Mouse (Mus musculus): Measurements from ENCODE around the gene Tspan32.

Tspan32 gene

DNA sequence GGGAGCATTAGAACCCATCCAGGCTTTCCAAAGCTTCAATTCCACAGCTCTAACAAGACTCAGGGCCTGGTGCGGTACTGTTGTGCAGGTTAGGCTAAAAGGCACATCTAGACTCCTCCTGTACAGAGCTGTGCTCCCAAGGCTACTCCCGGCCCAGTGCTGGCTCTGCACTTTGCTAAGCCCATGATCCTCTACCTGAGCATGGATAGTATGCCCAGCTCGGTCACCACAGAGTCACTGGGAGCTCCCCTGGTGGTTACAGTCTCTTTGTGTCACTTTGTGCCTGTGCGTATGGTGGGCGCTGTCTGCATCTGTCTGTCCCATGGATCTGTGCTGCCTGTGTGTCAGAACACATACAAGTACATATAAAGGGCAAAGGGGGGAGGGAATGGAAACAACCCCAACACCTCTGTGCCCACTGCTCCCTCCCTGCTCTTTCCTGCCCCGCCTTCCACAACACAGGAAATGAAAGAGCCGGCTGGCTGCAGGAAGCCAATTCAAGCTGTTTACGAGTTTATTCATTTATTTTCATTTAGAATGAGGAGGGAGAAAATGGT is 3.6 kb downstream of the Tspan32 start:
- peak; percentile 13 for DNase-seq

DNA sequence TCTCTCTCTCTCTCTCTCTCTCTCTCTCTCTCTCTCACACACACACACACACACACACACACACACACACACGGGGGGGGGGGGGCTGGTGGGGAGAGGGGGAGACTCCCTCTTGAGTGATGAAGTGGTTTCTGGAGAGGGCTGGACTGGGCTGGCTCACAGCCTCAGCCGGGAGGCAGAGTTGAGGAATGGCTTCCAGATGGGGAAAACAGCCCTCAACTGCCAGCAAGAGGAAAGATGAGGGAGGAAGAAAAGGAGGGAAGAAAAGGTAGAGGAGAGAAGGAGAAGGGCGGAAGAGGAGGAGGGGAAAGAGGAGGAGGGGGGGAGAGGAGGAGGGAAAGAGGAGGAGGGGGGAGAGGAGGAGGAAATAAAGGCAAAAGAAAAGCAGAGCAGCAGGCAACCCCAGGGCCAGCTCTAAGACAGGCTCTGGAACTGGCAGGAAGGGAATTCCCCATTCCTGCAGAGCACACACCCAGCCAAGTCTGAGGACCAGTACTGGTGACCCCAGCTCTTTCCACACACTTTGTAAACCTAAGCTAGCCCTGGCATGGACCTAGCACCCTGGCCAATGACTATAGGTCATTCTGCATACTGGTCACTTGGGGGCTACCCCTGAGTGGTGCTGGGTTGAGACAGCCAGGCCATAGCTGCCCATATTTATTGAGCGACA is 4.3 kb downstream of the Tspan32 start:
- no peak for DNase-seq

DNA sequence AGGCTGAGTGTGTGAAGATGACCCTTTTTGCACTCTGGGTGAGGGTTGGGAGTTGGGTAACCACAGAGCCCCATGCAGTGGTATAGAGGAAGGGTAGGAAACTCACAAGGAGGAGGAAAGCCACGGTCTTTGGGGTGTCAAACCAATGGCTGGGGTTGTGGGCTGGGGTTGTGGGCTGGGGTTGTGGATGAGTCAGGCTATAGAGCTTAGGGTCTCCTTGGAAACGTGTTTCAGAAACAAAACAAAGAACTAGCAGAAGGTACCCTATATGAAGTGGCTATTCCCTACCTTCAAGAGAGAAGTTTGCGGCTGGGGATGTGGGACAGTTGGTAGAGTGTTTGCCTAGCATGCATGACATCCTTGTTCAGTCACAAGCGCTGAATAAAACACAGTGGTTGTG is 5.2 kb downstream of the Tspan32 start:
- no peak for DNase-seq

DNA sequence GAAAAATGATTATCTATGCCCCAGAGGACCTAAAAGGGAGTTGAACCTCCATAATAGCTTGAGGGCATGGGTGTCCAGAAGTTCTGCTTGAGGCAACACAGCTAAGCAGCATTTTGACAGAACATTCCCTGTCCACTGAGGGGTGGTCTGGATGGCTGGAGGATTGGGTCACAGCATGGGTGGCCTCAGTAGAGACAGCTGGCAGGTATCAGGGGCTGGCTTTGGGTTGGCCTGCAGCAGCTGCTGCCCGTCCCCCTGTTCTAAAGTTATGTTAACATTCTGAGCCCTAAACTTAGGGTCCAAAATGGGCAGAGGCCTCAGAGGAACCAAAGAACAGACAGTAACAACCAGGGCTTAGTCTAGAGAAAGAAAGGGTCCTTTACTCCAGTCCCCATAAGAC is 6.4 kb downstream of the Tspan32 start:
- DNase-seq: no peak

DNA sequence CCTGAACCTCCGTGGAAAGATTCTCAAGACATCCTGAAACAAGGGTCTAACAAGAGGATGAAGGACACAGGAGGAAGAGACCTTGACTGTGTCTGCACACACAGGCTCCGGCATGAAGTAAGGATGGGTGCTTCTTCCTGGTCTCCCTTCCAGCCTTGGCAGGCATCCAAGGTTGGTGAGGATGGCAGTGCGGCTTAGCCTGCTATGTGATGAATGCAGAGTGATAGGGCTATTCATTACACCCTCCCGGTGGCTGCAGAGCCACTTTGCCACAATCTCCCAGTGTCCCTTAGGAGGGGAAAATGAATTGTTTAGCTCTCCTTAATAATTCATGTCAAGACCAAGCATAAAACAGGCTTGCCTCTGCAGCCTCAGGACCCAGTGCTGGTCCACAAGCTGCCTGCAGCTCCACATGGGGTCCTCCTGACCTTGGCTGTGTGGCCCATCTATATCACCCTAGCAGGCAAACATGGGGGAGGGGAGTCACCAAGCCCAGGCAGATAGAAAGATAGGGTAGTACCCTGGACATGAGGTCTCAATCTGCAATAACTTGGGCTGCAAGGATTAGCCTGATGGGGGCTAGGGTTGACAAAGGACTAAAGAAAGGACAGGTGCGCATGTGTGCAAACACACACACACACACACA is 7.5 kb downstream of the Tspan32 start:
- no peak for DNase-seq

DNA sequence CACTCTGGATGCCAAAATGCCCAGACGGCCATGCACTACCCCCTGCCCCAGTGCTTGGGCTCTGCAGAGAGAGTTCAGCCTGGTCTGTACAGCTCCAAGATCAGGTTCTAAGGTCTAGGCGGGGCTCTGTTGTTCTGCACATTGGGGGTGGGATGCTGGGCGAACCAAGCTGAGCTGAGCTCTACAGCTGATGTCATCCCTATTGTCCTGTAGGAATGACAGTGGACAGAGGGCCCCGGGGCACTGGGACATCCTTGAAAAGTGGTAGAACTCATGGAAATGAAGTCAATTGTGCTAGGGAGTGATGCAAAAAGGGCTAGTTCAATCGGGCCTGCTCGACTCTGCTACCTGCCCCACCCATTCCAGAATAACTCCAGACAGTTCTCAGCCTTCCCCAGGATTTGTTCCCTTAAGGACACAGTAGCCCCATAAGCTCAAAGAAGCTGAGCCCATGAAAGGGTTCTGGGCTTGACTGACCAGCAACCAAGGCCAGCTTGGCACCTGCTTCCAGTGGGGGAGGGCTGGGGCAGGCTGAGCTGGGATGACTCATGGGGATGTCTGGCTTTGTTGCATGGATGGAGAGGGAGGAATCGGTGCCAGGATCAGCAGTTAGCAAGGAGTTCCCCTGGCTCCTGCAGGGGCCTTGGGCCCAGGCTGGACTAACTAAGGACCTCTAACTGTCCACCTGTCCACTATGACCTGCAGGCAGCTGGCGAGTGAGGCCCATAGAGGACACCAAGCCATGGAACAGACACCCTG is 8.8 kb downstream of the Tspan32 start:
- peak; percentile 70 for DNase-seq

DNA sequence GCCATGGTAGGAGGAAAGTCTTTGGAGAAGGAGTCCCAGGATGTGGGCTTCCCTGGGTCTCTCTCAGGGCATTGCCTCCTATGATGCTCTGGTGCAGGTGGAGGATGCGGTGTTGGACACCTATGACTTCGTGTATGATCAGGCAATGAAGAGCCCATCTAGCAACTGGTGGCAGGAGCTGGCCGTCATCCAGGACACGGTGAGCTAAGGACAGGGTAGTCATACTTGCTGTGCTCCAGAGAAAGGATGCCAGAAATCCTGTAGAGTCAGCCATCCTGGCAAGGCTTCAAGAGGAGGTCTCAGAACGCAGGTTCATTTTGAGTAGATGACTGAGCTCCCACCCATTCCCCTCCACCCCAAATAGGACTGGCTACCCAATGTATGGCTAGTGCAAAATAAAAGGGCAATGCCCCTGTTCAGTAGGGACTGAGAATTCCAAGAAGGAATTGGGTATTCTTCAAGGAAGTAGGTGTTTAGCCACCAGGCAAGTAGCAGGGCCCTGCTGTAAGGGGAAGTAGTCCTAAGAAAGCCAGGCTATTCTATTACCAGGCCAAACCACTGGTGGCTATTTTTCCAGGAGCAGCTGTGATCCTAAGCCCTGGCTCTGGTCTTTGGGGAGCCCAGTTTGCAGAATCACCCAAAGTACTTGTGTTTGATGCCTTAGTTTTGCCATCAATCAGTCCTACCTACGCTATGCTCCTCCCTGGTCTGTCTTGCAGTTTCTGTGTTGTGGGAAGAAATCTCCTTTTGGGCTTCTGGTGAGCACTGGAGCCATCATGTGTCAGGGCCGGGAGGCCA is 10.2 kb downstream of the Tspan32 start:
- no peak for DNase-seq

DNA sequence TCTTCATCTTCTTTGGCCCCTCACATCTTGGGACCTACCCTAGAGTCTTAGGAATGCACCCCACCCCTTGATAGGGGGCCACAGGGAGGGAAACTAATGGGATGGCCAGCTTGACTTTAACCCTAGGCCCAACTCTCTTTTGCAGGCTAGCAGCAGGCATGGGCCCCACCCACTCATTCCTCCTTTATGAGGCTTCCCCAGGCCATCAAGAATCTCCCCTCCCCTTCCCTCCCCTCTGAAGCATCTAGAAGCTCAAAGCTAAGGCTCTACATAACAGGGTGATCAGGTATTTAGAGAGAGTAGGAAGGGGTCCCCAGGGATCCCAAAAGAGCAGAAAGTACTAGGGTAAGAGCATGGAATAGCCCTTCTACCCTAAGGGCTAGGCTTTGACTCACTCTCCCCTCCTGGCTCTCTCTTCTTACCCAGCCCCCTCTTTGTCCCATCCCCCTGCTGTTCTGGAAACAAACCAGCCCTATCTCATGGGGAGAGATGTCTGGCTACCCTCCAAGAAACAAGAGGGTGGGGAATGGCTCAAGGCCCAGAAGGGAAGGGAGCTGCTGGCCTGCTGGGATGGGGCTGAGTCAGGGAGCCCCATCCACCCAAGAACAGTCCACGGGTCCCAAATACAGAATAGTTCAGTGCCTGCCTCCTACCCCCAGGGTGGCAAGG is 11.0 kb downstream of the Tspan32 start:
- DNase-seq: peak; percentile 29

DNA sequence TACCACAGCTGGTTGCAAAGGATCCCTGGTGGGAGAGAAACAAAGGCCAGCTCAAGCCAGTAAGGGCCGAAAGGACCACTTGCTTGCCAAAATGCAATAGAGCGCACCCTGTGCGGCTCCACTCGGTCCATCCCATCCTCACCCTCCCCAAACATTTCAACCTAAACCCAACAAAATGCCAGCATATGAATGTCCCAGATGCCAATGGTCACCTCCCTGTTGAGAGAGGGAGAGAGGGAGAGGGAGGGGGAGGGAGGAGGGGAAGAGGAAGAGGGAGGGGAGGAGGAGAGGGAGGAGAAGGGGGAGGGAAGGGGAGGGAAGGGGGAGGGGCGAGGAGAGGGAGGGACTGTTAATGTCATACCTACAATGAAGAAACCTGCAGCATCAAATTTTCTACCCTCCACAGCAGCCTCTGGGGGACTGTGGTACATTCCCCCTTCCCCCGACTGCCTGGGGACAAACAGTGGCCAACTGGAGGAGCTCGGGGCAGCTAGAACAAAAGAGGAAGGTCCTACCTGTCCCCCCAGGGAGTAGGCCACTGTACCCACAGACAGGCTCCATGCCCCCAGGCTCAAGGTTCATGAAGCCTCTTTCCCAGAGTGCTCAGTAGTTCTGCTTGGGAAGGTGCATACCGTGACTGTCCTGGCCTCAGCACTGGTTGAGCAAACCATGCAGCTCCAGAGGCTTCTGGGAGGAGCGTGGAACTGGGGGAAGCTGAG is 11.7 kb downstream of the Tspan32 start:
- DNase-seq: no peak

DNA sequence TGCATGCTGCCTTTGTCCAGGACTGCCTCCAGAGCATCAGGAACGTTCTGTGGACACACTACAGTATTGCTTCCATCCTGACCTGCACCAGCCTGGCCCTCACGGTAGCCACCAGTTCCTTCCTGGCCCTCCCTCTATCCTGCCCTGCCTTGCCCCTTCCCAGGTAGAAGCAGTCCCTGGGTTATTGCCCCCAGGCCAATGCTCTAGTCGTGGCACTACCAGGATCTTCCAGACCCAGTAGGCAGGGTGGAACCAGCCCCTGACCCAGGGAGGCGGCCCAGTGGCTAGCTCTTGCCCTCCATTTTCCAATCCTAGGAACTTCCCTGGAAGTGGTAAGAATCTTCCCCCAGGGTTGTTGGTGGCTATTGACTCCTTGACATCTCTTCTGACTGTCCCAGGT is 12.3 kb downstream of the Tspan32 start:
- DNase-seq: no peak

DNA sequence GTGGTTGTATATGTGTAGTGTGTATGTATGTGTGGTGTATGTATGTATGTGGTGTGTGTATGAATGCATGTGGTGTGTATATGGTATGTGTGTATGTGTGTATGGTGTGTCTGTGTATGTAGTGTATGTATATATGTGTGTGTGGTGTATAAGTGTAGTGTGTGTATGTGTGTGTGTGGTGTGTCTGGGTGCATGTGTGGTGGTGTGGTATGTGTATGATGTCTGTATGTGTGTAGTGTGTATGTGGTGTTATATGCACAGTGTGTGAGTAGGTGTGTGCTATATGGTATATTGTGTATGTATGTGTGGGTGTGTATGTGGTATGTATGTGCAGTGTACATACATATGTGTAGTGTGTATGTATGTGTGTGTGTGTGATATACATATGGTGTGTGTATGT is 15.2 kb downstream of the Tspan32 start:
- DNase-seq: no peak

DNA sequence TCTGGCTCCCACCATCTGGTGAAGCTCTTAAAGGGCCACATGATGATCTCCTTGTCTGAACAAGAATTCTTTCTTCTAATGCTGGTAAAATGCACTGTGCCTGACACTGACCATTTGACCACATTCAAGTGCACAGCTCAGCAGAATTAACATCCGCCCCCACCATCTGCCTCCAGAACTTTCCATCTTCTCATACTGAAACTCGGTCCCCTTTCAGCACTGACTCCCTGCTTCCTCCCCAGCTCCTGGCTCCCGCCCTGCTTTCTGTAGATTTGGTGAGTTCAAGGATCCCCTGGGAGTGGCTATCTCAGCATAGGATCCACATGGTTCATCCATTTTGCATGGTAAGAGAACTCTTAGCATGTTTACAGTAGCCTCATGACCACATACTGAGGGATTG is 15.9 kb downstream of the Tspan32 start:
- no peak for DNase-seq

DNA sequence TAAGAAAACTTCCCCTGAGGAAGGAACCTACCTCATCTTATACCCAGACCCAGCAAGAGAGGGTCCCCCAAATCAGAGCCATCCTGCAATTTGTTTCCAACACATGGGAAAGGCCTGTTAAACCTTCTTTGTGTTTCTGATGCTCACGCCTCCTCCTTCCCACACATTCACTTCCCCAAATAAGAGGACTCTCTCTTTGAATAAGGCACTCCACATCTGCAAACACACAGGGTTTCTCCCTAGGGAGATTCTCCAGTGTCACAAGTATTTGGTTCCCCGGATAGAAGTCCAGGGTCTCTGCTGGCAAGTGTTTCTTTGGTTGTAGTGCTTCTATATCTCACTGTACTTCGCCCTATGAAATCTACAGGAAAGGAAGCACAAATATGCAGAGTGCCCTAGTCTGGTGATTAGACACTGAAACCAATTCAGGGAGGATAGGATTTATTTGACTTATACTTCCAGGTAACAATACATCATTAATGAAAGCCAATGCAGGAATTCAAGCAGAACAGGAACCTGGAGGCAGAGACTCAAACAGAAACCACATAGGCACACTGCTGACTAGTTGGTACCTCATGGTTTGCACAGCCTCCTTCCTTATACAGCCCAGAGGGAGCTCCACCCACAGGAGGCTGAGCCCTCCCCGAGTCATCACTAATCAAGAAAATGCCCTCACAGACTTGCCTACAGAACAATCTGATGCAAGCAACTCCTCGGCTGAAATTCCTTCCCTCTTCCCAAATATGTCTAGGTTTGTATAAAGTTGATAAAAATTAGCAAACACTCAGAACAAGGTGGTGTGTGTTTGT is 16.7 kb downstream of the Tspan32 start:
- DNase-seq: no peak

DNA sequence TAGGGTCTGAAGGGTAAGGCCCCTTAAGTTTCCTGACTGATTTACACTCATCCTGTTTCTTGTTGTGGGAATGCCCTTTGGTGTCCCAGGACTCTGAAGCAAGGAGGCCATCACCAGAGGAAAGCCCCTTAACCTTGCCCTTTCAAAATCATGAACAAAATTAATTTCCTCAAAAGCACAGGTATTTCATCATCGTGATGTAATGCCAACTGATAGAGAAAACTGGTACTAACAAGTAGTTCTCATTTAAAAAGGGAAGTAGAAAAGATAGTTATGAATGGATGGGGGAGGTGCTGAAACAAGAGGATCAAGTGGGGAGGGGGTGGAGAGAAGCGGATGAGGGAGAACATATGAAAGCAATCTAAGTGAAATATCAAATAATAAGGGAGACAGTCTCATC is 18.7 kb downstream of the Tspan32 start:
- no peak for DNase-seq

DNA sequence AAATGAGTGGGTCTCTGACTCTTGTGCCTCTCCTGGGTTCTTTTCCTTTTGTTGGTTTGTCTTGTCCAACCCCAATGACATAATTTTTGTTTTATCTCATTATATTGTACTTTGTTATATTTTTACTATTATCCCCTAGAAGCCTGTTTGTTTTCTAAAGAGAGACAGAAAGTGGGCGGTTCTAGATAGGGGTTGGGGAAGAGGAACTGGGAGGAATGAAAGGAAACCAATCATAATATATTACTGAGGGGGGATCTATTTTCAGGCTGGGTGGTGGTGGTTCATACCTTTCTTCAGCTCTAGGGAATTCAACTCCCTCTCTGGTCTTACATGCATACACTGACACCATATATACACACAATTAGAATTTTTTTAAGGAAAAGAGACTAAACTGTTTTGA is 19.4 kb downstream of the Tspan32 start:
- DNase-seq: no peak

DNA sequence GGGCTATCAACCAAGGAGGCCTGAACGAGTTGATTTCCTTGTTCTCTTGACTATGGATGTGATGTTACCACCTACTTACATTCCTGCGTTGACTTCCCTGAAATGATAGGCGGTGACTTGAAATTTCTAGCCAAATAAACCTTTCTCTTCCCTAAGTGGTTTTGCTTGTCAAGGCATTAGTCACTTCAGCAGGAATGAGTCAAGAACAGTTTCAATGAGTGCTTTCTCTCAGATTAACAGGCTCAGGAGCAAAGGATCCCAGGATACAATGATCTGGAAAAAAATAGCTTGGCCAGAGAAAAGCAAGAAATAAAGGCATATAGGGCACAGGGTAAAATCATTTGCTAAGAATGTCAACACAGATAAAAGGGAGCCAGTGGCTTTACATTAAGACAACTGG is 20.6 kb downstream of the Tspan32 start:
- no peak for DNase-seq

DNA sequence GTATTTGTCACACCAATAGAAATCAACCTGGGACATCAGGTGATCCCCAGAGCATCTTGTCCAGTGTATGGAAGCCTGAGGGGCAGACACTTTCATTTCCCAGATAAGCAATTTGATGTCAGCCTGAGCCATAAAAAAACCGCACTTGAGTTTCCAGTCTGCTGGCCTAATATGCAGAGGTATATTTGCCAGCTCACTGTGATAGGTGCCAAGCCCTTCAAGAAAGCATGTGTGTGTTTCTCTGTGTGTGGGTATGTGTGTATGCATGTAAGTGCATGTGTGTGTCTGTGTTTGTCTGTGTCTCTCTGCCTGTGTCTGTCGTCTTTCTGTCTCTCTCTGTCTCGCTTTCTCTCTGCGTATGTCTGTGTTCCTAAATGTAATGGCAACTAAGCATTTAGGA is 22.4 kb downstream of the Tspan32 start:
- DNase-seq: no peak

DNA sequence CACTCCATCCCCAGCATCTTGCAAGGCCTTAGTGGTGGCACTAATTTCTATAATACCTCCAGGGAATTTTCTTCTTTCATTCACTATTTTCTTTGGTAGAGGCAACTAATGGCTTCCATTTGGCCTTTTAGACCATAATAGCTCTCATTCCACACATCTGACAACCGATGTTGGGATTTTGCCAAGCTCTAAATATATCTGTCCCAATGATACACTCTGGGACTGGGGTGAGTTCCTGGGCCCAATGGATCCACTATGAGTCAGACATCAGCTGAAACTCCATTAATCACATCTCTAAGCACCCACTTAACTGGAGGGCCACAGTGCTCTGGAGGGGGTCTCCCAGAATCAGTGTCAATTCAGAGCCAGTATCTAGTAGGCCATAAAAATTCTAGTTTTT is 27.0 kb downstream of the Tspan32 start:
- DNase-seq: no peak

DNA sequence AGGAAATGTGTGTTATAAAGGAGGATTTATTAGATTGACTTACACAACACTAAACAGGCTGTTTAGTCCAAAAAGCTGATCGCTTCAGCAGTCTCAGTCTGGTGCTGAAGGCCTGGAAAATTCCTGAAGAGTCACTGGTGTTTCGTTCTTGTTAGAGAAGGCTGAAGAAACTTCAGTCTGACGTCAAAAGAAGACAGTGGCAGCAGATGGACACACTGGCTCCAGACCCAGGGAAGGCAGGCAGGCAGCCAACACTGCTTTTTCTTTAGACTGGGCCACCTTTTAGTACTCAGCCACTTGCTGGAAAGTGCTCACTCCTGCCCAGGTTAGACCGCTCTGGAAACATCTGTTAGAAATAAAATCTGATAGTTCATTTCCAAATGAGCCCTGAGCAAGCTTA is 28.7 kb downstream of the Tspan32 start:
- no peak for DNase-seq

DNA sequence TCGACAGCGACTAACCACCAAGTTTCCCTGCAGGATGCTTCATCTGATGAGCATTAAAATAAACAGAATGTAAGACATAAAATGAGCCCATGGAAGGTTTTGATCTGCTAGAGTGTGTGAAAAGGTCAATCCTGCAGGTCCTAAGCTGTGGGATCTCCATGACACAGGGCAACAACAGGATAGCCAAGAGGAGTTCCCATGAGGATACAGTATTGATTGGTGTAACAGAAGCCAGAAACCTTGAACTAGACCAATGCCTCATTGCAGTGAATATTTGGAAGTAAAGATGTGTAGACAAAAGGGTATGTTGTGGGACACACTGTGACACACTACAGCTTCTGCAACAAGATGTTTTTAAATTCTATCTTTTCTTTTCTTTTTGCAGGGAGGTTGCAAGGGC is 29.3 kb downstream of the Tspan32 start:
- no peak for DNase-seq

All from cerebellum, adult 9-10 months (tissue).